Mouse (Mus musculus) heart, adult 2 months (tissue): Measurements from ENCODE around the gene Sox15.

ENCODE experiments used
- CTCF ChIP-seq: fragments of 200-600 bp; IDR thresholded peaks from 2 replicates; pipeline ENCODE4 v1.8.1; 2022; ENCODE audit warnings: antibody characterized with exemption, mild to moderate bottlenecking, moderate library complexity
- EP300 ChIP-seq: fragments of 200-500 bp; IDR thresholded peaks from 2 replicates; pipeline ENCODE4 v1.6.1; 2011; ENCODE audit warnings: low read depth, low read length, control low read depth; ENCODE audit not compliant: insufficient read depth
- POLR2A ChIP-seq: fragments of 200-500 bp; IDR thresholded peaks from 2 replicates; pipeline ENCODE4 v1.6.1; 2011; ENCODE audit warnings: mild to moderate bottlenecking, low read depth, low read length, control low read depth; ENCODE audit not compliant: insufficient read depth

- TF ChIP-seq CTCF, result no peak
- peak; percentile 89 for TF ChIP-seq POLR2A
- TF ChIP-seq EP300, result no peak
Observed at GRCm38 (mm10) chr11:69605726-69606490, 49.2 kb upstream of the Sox15 start, which contains the start of gene Atp1b2.
